Mouse (Mus musculus): ENCODE data around the gene Zg16.

DNA sequence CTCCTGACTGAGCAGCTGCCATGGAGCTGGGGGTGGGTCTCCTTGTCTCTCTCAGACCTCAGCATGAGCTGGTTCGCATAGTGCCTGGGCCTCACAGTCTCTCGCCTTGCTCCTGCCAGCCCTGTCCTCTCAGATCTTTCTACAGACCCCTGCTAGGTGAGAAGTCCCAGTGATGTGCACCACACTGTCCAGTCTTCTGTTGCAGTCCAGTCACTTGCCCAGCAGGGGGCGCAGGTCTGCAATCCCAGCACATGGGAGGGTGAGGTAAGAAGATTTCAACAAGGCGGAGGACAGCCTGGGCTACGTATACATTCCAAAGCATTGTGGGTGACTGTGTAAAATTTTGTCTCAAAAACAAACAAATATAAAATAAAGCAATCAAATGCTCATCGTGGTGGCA lies 24.3 kb upstream of the Zg16 start:
- no peak for TF ChIP-seq E2F4 (IDR thresholded peaks at IDR 0.05; ENCODE audit: insufficient read depth)
- no peak for TF ChIP-seq POLR2A (IDR thresholded peaks at IDR 0.05; ENCODE audit: insufficient read length, low read depth)
- no peak for TF ChIP-seq MAX (IDR thresholded peaks at IDR 0.05; ENCODE audit: low read depth)
- TF ChIP-seq TCF12 (IDR thresholded peaks at IDR 0.05; ENCODE audit: insufficient read depth, poor library complexity, severe bottlenecking): no peak
- TF ChIP-seq TCF3 (IDR thresholded peaks at IDR 0.05; ENCODE audit: insufficient read length, low read depth): no peak
